Mouse (Mus musculus) intestine, postnatal 0 days (tissue): ENCODE measurements around the gene Ndufaf2. TPM values are rescaled to one million over a fixed set of nuclear protein-coding genes. Genes with fewer than 3 reads are reported as not detected.

Experiments
- ATAC-seq: fragments of 200-750 bp; cut with Nextera tagmentation; 2 replicates; pipeline ENCODE4 v1.8.0; 2017; ENCODE audit warnings: mild to moderate bottlenecking, moderate TSS enrichment, moderate library complexity
- H3K27ac ChIP-seq: fragments of 300-500 bp; sonication (generic); 2 replicates; pipeline ENCODE4 v1.5.1; 2014; ENCODE audit warnings: mild to moderate bottlenecking, low read depth, low read length, moderate library complexity
- H3K27me3 ChIP-seq: fragments of 300-500 bp; sonication (generic); replicated peaks from 2 replicates; pipeline ENCODE4 v1.6.1; 2014; ENCODE audit warnings: low read length, mixed read lengths; ENCODE audit not compliant: control insufficient read depth, insufficient read depth
- H3K36me3 ChIP-seq: fragments of 300-500 bp; sonication (generic); 2 replicates; pipeline ENCODE4 v1.6.1; 2014; ENCODE audit warnings: mild to moderate bottlenecking, moderate library complexity; ENCODE audit not compliant: control insufficient read depth, insufficient read depth
- H3K4me1 ChIP-seq: fragments of 300-500 bp; sonication (generic); replicated peaks from 2 replicates; pipeline ENCODE4 v1.6.1; 2014; ENCODE audit warnings: antibody characterized with exemption, low read length, mixed read lengths; ENCODE audit not compliant: control insufficient read depth, insufficient read depth
- H3K4me2 ChIP-seq: fragments of 300-500 bp; sonication (generic); replicated peaks from 2 replicates; pipeline ENCODE4 v1.6.1; 2014; ENCODE audit warnings: low read depth, mild to moderate bottlenecking, moderate library complexity
- H3K4me3 ChIP-seq: fragments of 300-500 bp; sonication (generic); 2 replicates; pipeline ENCODE4 v1.5.1; 2014; ENCODE audit warnings: low read depth, low read length
- H3K9ac ChIP-seq: fragments of 300-500 bp; sonication (generic); 2 replicates; pipeline ENCODE4 v1.6.1; 2014; ENCODE audit warnings: mild to moderate bottlenecking, low read depth, low read length
- H3K9me3 ChIP-seq: fragments of 300-500 bp; sonication (generic); 2 replicates; pipeline ENCODE4 v1.6.1; 2016; ENCODE audit warnings: mixed run types; ENCODE audit not compliant: control insufficient read depth
- CTCF ChIP-seq: sonication (generic); IDR thresholded peaks from 2 replicates; pipeline ENCODE4 v1.5.1; 2016; ENCODE audit warnings: low read depth, mild to moderate bottlenecking, control low read depth, antibody characterized with exemption, moderate library complexity
- WGBS: fragments of 180-500 bp; shearing (Covaris S2); extraction: QIAGEN DNeasy Blood & Tissue Kit; methylation state at CpG from one replicate; pipeline ENCODE4 v1.1.7; 2014; 5-methylcytosine and 5-hydroxymethylcytosine counted together
- polyA plus RNA-seq: library from polyadenylated mRNA; unstranded; fragments of >200 nt; fragmentation: Nextera tagmentation; extraction: Ambion mirVana; gene quantifications from 2 replicates; pipeline ENCODE4 v1.2.1, GENCODE M21; 2015

Ndufaf2 gene
- polyA plus RNA-seq, 1 experiment from 2014 or later, result 39.2 TPM

DNA sequence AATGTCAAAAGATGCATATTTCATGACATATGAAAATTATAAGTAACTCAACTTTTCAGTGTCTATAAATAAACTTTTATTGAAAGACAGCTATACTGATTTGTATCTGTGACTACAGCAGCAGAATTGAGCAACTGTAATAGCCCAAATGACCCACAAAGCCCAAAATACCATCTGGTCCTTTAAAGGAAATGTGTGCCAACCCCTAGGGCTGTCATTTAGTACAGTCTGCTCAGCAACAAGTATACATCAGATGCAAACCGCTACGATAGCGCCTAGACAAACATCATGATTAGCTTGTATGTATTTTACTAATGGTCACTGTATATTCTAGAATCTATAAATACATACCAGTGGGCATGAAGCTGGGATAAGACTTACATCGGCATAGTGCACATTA lies 74.3 kb downstream of the Ndufaf2 start:
- H3K4me3 ChIP-seq, result no peak overlapping the region
- no peaks in the 10 kb centered on the region for H3K27me3 ChIP-seq
- H3K9ac ChIP-seq, result no peak overlapping the region
- ATAC-seq, result no peak
- no peak overlapping the region for H3K27ac ChIP-seq
- no peak overlapping the region for H3K4me2 ChIP-seq
- 96% methylated on average over 4 of the region's 4 CpGs for WGBS
- no peak for TF ChIP-seq CTCF
- H3K36me3 ChIP-seq, result no peaks in the 10 kb centered on the region
- H3K4me1 ChIP-seq, result no peaks in the 10 kb centered on the region
- no peaks in the 10 kb centered on the region for H3K9me3 ChIP-seq

GRCm38 (mm10) chr13:108077901-108078300 lies 80.5 kb downstream of the Ndufaf2 start:
- Histone ChIP-seq H3K4me1 (no peaks in the 10 kb centered on the region), H3K27ac (no peak overlapping the region), H3K27me3 (no peaks in the 10 kb centered on the region), H3K9me3 (no peaks in the 10 kb centered on the region), H3K4me2 (no peak overlapping the region), H3K9ac (no peak overlapping the region), H3K4me3 (no peak overlapping the region), H3K36me3 (no peaks in the 10 kb centered on the region)
- no peak for TF ChIP-seq CTCF
- no peak for ATAC-seq
- WGBS, result 80% methylated on average over 4 of the region's 4 CpGs

GRCm38 (mm10) chr13:108077476-108077875 lies 80.9 kb downstream of the Ndufaf2 start:
- no peak overlapping the region for H3K9ac ChIP-seq
- ATAC-seq, result no peak

GRCm38 (mm10) chr13:108070171-108070570 lies 88.3 kb downstream of the Ndufaf2 start:
- Histone ChIP-seq H3K4me2 (no peak overlapping the region), H3K4me1 (no peaks in the 10 kb centered on the region), H3K9ac (no peak overlapping the region), H3K27me3 (no peaks in the 10 kb centered on the region), H3K27ac (no peak overlapping the region), H3K36me3 (no peaks in the 10 kb centered on the region), H3K9me3 (no peaks in the 10 kb centered on the region), H3K4me3 (no peak overlapping the region)
- WGBS, result 96% methylated on average over 10 of the region's 10 CpGs
- no peak for ATAC-seq
- TF ChIP-seq CTCF, result no peak

More at GRCm38 (mm10) chr13:108077476-108077875, 80.9 kb downstream of the Ndufaf2 start:
- no peaks in the 10 kb centered on the region for H3K9me3 ChIP-seq
- TF ChIP-seq CTCF, result no peak
- no peak overlapping the region for H3K27ac ChIP-seq
- whole genome bisulfite sequencing, result 67% methylated on average over 6 of the region's 6 CpGs
- H3K4me1 ChIP-seq, result no peaks in the 10 kb centered on the region
- no peaks in the 10 kb centered on the region for H3K36me3 ChIP-seq
- H3K4me3 ChIP-seq, result no peak overlapping the region
- H3K27me3 ChIP-seq, result no peaks in the 10 kb centered on the region
- no peak overlapping the region for H3K4me2 ChIP-seq

- ATAC-seq, result no peak
- Histone ChIP-seq H3K4me3 (no peak overlapping the region), H3K9ac (no peak overlapping the region), H3K36me3 (no peaks in the 10 kb centered on the region), H3K27me3 (no peaks in the 10 kb centered on the region), H3K4me2 (no peak overlapping the region), H3K4me1 (no peaks in the 10 kb centered on the region), H3K9me3 (no peaks in the 10 kb centered on the region), H3K27ac (no peak overlapping the region)
- no peak for TF ChIP-seq CTCF
- 74% methylated on average over 4 of the region's 4 CpGs for WGBS
Observed at GRCm38 (mm10) chr13:108069151-108069550, 89.3 kb downstream of the Ndufaf2 start.

DNA sequence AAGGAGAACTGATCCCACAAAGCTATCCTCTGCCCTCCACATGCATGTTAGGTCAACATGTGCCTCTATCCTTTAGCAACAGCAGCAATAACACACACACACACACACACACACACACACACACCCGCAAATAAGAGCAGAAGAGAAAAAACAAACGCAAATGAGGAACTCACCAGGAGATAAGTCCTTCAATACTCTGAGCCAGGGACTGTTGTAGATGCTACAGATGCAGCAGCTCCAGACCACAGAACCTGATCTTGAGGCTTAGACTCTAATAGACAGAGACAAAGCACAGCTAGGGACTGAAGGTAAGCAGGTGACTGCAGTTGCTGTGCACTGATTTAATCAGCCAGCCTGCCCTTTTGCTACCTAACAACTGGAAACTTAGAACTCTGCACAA lies 92.4 kb downstream of the Ndufaf2 start:
- H3K9me3 ChIP-seq, result no peaks in the 10 kb centered on the region
- no peak overlapping the region for H3K27ac ChIP-seq
- 69% methylated on average over 2 of the region's 2 CpGs for WGBS
- TF ChIP-seq CTCF, result no peak
- no peaks in the 10 kb centered on the region for H3K36me3 ChIP-seq
- H3K9ac ChIP-seq, result no peak overlapping the region
- ATAC-seq, result no peak
- H3K4me3 ChIP-seq, result no peak overlapping the region
- no peaks in the 10 kb centered on the region for H3K4me1 ChIP-seq
- no peaks in the 10 kb centered on the region for H3K27me3 ChIP-seq
- H3K4me2 ChIP-seq, result no peak overlapping the region

DNA sequence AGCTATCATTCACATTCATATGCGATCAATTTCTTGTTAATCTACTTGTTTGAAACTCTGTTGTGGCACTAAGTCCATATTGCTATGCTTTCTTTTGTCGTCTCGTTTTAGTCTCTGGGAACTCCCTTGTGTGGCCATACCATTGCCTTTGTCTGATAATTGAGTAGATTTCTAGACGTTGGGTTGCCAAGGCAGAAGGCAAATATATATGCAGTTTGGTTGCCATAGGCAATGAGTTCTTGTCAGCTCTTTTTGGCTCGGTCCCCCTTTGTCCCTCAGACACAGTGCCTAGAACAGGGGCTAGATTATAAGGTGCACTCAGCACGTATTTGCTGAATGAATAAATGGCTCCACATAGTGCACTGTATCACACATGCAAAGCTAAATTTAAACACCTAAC lies 94.1 kb downstream of the Ndufaf2 start:
- no peak for TF ChIP-seq CTCF
- Histone ChIP-seq H3K9me3 (no peaks in the 10 kb centered on the region), H3K27ac (no peak overlapping the region), H3K27me3 (no peaks in the 10 kb centered on the region), H3K4me2 (no peak overlapping the region), H3K9ac (no peak overlapping the region), H3K36me3 (no peaks in the 10 kb centered on the region), H3K4me1 (no peaks in the 10 kb centered on the region), H3K4me3 (no peak overlapping the region)
- ATAC-seq, result no peak
- 81% methylated on average over 6 of the region's 6 CpGs for WGBS
